Mouse (Mus musculus): ENCODE measurements at regions not wholly inside any gene's neighbourhood (a gene's known extent, or its start where the extent isn't known, plus 50 kb on each side); places are given as distances from the start of the nearest gene placed in this dataset.

DNA sequence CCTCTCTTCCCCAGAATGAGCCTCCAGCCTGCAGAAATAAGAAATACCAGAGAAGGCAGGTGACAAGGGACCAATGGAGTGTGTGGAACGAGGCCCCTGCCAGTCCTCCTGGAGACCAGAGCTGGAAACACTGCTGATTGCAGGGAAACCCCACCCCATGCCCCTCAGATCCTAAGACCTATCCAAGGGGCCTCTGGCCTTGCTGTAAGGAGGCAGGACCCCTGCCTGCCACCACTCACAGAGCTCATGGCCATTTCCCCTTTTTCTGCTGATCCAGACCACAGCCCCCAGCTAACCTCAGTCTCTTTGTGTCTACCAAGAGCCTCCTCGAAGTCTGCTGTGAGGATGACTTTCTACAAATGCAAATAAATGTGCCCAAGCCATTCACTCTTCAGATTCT, 57.9 kb upstream of the Spred2 start:
- DNase-seq (ENCODE audit: low spot score in 2 of 2) = no peak

DNA sequence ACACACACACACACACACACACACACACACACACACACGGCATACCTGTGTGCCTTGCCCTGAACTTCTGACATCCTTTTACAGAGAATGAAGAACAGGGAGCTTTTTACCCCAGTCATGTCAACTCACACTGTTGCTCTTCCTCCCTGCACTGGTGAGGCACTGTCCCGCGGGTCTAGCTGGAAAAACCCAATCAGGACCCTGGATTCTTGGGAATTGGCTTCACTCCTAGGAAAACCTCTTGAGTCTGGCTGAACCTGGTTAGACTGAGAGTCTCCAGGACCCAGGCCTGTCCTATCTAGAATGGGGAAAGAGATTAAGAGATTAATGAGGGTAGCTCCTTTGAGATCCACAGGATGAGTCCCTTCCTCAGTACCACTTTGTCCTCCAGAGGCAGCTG, 54.5 kb upstream of the Spred2 start:
- DNase-seq (ENCODE audit: low spot score in 2 of 2) = no peak

- no peak for DNase-seq (ENCODE audit: low spot score in 2 of 2)
Measured at GRCm38 (mm10) chr11:19870136-19870535, 54.0 kb upstream of the Spred2 start.

- no peak for DNase-seq (ENCODE audit: low spot score in 2 of 2)
Measured at GRCm38 (mm10) chr11:19873796-19874195, 50.4 kb upstream of the Spred2 start.

Data from layer of hippocampus, adult 18-20 months (tissue).